Mouse (Mus musculus): ENCODE data around the gene Slc18b1. TPM values are rescaled to one million over a fixed set of nuclear protein-coding genes. Genes with fewer than 3 reads are reported as not detected.
"Not testable (repeated sequence)": the region's sequence is repeated elsewhere in the genome, so short reads cannot be mapped to it uniquely, and the experiment has no call there.

The Slc18b1 gene
- total RNA-seq (2021) = 1 to 10 TPM; 5.6 to 9.2 TPM
- long read RNA-seq, experiment 1, partial matches to known transcripts = 1 of 8 reads
- long read RNA-seq, experiment 1, other reads (novel, unspliced or antisense) = 6 of 8 reads
- long read RNA-seq, experiment 2, partial matches to known transcripts = 0 of 2 reads
- long read RNA-seq, experiment 2, other reads (novel, unspliced or antisense) = 2 of 2 reads

DNA sequence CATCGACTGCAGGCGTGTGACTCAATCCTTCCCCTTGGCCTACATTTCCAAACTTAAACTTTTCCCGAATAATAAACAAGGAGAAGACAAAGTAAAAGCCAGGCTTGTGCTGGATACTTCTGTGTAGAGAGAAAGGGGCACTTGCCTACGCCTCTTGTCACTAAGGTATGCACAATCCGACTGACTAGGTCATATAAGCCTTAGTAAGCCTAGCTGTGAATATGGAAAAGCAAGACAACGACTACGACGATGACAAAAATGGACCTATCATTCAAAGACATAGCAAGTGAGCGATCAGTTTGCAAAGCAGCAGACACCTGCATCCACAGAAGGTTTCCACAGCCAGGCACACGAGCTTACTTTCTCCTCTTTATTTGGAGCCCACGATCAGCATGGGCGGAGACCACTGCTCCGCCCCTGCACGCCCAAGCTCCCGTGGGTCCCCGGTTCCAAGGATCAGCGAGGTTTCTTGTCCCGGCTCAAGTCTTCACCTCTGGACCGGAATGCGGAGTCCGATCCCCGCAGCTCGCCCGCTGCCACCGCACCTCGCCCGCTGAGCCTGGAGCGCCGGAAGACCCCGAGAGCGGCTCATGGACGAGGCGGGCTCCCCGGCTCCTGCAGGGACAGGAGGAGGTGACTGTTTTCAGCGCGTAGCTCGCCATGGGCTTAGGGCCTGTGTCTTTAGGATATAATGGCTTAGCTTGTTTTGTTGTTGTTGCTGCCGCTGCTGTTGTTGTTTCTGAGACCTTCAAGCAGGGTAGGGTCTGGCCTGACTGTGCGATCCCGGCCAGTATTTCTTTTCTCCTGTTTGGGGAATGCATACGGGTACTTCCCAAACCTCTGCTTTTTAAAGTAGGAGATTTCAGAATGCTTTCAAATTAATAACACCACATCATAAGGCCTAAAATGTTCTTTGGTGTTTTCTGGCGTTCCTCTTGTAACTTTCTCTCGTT, at the start of gene Slc18b1:
Gene Slc18b1 (plus strand): TSS at position 436 of the 953 bp plus-strand sequence.
- DNase-seq = peak; percentile 10 to 44
- intact Hi-C loops (cut with DNase I) = no loop called here

GRCm38 (mm10) chr10:23754166-23754565, 42.6 kb upstream of the Slc18b1 start:
- intact Hi-C loops (cut with DNase I) = no loop called here
- no peak for DNase-seq

DNA sequence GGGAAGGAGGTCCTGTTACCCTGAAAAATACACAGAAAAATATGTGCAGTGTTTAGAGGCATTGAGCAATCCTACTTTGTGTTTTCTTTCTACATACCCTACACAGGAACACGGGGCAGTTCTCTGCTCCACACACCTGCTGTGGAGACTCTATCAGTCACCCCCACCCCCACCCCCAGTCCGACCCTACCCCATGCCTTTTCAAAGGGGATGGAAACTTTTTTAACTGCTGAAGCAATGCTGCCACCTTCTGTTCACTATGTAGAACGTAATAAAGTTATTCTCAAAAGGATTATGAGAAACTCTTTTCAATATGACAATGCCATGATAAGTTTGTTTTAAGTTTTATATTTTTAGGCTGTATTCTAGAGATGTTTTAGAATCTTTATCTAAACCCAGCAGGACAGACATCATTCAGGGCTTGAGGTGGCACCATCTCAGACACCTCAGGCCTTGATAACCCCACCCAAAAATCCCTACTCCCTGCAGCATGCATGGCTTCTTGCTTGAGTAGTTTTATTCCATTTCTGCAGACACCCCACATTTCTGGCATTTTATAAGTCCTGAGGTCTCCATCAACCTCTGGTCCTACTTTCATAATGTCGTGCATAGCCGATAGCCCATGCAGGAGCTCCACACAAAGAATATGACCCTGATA, 19.4 kb upstream of the Slc18b1 start:
- intact Hi-C loops (cut with DNase I) = loop anchor here (1.0 to 10.0 kb wide), 2 partner anchors 663 to 691 kb away; no protein-coding TSS in a partner anchor
- DNase-seq = no peak

DNA sequence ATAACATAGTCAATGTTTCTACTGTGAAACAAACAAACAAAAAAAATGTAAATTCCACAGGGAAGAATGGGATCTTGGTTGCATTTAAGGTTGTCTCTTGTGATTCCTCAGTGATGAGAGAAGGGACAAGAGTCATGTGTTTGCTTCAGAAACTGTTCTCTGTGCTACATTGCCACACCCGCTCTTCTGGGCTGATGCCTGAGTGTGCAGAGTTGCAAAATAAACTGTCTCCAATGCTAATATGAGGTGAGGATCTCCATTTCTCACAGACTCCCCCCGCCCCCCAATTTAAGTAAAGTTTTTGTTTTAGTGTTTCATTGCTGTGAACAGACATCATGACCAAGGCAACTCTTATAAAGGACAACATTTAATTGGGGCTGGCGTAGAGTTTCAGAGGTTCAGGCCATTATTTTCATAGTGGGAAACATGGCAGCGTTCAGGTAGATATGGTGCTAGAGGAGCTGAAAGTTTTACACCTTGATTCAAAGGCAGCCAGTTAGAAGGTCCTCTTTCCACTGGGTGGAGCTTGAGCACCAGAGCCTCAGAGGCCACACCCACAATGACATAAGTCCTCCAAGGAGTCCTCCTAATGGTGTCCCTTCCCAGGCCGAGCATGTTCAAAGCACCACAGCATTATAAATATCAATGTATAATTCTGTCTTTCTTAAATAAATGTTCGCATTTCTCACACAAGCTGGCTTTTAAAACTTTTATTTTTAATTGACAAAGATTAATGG, 16.1 kb upstream of the Slc18b1 start:
- no peak for DNase-seq
- intact Hi-C loops (cut with DNase I) = no loop called here

DNA sequence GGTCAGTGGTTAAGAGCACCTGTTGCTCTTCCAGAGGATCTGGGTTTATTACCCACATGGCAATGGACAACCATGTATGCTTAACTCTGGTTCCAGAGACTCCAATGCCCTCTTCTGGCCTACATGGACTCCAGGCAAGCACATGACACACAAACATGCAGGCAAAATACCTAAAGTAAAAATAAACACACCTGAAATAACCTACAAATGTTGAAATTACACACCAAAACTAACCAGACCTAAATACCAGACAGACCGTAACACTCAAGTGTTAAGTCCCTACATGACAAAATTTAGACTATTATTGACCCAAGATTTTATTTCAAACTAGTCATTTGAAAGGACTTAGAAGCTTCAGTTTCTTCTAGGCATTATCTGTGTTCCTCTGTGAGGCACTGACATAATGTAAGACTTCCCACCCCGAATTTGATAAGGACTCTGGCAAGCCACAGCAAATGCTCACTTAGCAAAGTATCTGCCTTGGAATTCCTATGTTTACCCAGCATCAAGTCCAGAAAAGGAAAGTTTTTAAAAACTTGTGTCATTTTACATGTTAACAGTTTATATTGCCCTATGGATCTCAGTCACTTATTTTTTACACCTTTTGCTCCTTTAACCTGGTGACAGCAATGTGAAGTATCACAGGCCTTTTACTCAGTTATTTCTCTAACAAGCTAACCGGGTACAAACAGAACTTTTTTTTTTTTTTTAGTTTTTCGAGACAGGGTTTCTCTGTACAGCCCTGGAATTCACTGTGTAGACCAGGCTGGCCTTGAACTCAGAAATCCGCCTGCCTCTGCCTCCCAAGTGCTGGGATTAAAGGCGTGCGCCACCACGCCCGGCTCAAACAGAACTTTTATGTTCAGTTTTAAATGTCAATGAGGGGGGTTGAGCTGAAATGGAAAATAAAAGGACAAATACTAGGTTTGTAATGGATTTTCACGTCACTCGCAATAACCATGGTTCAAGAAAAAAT, 14.7 kb upstream of the Slc18b1 start:
- no peak for DNase-seq
- intact Hi-C loops (cut with DNase I) = no loop called here

GRCm38 (mm10) chr10:23782855-23783492, 13.8 kb upstream of the Slc18b1 start:
- intact Hi-C loops (cut with DNase I) = no loop called here
- no peak for DNase-seq

- intact Hi-C loops (cut with DNase I) = no loop called here
- no peak for DNase-seq
Observed at GRCm38 (mm10) chr10:23783493-23783884, 13.3 kb upstream of the Slc18b1 start.

DNA sequence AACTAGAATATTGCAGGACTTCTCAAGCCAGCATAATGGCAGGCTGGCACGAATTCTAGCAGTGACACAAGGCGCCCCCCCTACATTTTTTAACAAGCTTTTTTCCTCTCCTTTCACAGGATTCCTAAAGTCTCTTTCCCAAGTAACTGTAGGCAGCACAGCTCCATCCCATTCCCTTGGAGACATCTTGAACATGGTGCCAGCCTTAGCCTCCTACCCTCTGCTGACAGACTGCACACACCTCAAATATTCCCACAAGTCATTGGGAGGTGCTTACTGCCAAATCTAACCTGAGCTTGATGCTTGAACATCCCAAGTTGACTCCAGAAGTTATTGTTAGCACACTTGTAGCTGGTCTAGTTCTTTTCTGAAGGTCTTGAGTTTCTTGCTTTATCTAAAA, 12.7 kb upstream of the Slc18b1 start:
- no peak for DNase-seq
- intact Hi-C loops (cut with DNase I) = no loop called here

DNA sequence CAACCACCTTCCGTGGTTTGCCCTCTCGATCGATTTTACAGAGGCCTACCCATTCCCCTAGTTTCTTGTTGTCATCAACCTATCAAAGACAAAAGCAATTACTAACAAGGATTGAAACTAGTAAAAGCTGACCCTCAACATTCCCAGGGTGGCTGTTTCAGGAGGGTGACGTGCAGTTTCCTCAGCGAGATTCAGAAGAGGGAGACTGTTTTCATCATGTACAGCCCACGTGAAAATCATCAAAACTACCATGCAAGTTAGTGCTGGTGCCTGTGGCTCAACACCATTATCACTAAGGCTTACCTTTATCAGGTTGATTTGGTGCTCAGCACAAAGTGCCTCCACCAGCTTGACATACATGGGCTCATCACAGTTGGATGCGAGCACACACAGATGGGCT, 11.2 kb upstream of the Slc18b1 start:
- DNase-seq; intact Hi-C loops (cut with DNase I): not testable (repeated sequence)

GRCm38 (mm10) chr10:23786040-23786439, 10.7 kb upstream of the Slc18b1 start:
- no peak for DNase-seq
- intact Hi-C loops (cut with DNase I) = no loop called here

DNA sequence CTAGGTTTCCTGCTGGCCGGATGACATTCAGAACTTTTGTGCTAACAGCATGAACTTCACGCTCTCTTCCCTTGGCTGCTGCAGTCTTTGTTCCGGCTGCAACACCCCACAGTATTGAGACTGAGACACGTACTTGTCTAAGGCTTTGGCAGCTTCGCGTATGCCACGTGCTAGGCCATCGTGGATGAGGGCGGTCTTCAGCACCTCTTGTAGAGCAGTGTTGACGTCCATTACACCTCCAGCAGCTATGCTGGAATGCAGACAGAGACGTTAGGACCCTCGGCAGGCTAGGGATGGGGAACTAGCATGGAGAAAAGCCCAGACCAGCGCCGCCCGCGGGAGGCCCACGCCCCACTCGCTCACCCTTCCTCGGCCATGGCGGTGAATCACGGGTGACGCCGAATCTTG, 10.2 kb upstream of the Slc18b1 start:
- intact Hi-C loops (cut with DNase I) = not testable (repeated sequence)

DNA sequence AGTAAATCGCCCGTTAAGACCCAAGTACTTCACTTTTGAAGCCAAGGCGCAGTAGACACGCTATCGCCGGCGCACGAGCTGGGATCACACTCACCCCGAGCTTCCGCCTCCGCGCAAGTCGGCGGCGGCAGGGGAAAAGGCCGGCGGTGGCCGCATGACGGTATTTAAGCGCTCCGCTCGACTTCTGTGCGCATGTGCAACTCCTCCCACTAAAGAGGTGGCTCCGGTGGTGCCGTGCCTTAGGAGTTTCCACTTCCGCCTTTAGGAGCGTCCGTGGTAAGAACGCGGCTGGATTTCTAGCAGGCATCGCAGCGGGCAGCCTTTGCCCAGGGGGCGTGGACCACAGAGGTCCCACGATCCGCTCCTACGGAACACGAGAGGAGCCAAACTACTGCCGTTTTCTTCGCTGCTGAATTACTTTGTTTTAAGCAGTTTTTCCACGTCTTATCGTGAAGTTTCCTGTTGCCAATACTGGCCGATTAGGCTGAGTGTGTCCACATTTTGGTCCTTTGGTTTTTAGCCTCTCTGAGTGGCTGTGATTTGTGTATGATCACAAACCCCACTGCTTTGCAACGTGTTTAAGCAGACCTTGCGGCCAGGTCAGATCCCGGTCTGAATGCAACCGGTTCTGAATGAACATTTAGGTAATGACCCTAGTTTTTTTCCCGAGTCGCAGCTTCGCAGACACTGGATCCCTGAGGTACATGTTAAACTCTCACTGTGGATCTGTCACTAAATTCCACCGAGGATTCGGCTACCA, 9.5 kb upstream of the Slc18b1 start, which contains the start of gene Rps12:
Gene Rps12 (minus strand): TSS at position 214 of the 760 bp plus-strand sequence.
- intact Hi-C loops (cut with DNase I) = no loop called here
- peak; percentile 98 to 99 for DNase-seq

More for the DNA sequence above, 10.2 kb upstream of the Slc18b1 start:
- DNase-seq = not testable (repeated sequence)

- no peak for DNase-seq
- intact Hi-C loops (cut with DNase I) = no loop called here
Observed at GRCm38 (mm10) chr10:23788056-23788600, 8.7 kb upstream of the Slc18b1 start.

GRCm38 (mm10) chr10:23795871-23796520, 790 bp upstream of the Slc18b1 start:
- no peak for DNase-seq
- intact Hi-C loops (cut with DNase I) = no loop called here

- intact Hi-C loops (cut with DNase I) = no loop called here
- DNase-seq = no peak
Observed at GRCm38 (mm10) chr10:23797606-23798005, 820 bp downstream of the Slc18b1 start.

DNA sequence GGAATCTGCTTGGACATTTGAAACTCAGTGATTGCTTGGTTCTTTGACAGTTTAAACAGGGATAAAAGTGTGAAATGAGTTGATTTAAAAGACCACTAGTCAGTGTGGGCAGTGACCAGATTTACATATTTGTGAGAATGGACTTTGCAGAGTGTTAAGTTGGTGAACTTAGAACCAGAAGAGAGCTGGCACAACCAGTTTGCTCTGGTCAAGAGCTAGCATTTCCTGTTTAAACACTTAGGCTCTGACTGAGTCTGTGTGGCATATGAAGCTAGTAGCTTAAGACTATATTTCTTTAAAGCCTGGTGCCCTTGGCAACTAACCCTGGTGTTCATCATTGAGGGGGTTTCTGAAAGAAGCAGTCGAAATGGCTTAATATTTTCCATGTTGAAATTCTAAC, 1.4 kb downstream of the Slc18b1 start:
- intact Hi-C loops (cut with DNase I) = no loop called here
- no peak for DNase-seq

- intact Hi-C loops (cut with DNase I) = no loop called here
- no peak for DNase-seq
Observed at GRCm38 (mm10) chr10:23799933-23800332, 3.1 kb downstream of the Slc18b1 start.
